Mouse (Mus musculus) limb, embryonic 11.5 days (tissue): Measurements from ENCODE around the gene Hoxd10. TPM values are rescaled to one million over a fixed set of nuclear protein-coding genes. Genes with fewer than 3 reads are reported as not detected.
A peak's percentile ranks its signal among the peaks of the same experiment; 100 is the strongest.

Experiments
- ATAC-seq: fragments of 200-750 bp; cut with Nextera tagmentation; 2 replicates; pipeline ENCODE4 v1.8.0; 2017; ENCODE audit warnings: low read depth; ENCODE audit not compliant: insufficient number of reproducible peaks, low FRiP score, low TSS enrichment
- DNase-seq: peaks from one replicate; pipeline ENCODE4 v3.0.0-alpha.2; 2015; ENCODE audit warnings: low spot score
- H3K27ac ChIP-seq: fragments of 300-500 bp; sonication (generic); replicated peaks from 2 replicates; pipeline ENCODE4 v1.5.1; 2014; ENCODE audit warnings: low read depth, mild to moderate bottlenecking, low read length
- H3K27me3 ChIP-seq: fragments of 300-500 bp; sonication (generic); 2 replicates; pipeline ENCODE4 v1.6.1; 2014; ENCODE audit warnings: mild to moderate bottlenecking, low read length, mixed read lengths; ENCODE audit not compliant: control insufficient read depth, insufficient read depth
- H3K36me3 ChIP-seq: fragments of 300-500 bp; sonication (generic); 2 replicates; pipeline ENCODE4 v1.6.1; 2014; ENCODE audit warnings: mild to moderate bottlenecking, low read length, moderate library complexity, mixed read lengths; ENCODE audit not compliant: control insufficient read depth, insufficient read depth
- H3K4me1 ChIP-seq: fragments of 300-500 bp; sonication (generic); 2 replicates; pipeline ENCODE4 v1.6.1; 2014; ENCODE audit warnings: low read length, mixed read lengths; ENCODE audit not compliant: control insufficient read depth, insufficient read depth
- H3K4me2 ChIP-seq: fragments of 300-500 bp; sonication (generic); 2 replicates; pipeline ENCODE4 v1.6.1; 2014; ENCODE audit warnings: low read depth, mild to moderate bottlenecking, moderate library complexity; ENCODE audit not compliant: severe bottlenecking
- H3K4me3 ChIP-seq: fragments of 300-500 bp; sonication (generic); 2 replicates; pipeline ENCODE4 v1.5.1; 2014; ENCODE audit warnings: low read depth, low read length
- H3K9ac ChIP-seq: fragments of 300-500 bp; sonication (generic); 2 replicates; pipeline ENCODE4 v1.6.1; 2014; ENCODE audit warnings: mild to moderate bottlenecking, low read length
- H3K9me3 ChIP-seq: fragments of 300-500 bp; sonication (generic); 2 replicates; pipeline ENCODE4 v1.6.1; 2016; ENCODE audit warnings: low read length; ENCODE audit not compliant: control insufficient read depth
- WGBS: fragments of 180-500 bp; shearing (Covaris S2); extraction: QIAGEN DNeasy Blood & Tissue Kit; methylation state at CpG from one replicate; pipeline ENCODE4 v1.1.7; 2014; 5-methylcytosine and 5-hydroxymethylcytosine counted together
- microRNA counts: library from miRNA; unstranded; fragments of <30 nt; microRNA quantifications from one replicate; lab custom pipeline; 2016
- microRNA-seq: library from miRNA; unstranded; fragments of <30 nt; microRNA quantifications from one replicate; pipeline ENCODE4, GENCODE M21; 2016
- polyA plus RNA-seq: library from polyadenylated mRNA; unstranded; fragments of >200 nt; fragmentation: Nextera tagmentation; extraction: Ambion mirVana; gene quantifications from 2 replicates; pipeline ENCODE4 v1.2.1, GENCODE M21; 2014

Gene Hoxd10
- polyA plus RNA-seq, 1 experiment from 2014 or later, result 52.0 TPM

DNA sequence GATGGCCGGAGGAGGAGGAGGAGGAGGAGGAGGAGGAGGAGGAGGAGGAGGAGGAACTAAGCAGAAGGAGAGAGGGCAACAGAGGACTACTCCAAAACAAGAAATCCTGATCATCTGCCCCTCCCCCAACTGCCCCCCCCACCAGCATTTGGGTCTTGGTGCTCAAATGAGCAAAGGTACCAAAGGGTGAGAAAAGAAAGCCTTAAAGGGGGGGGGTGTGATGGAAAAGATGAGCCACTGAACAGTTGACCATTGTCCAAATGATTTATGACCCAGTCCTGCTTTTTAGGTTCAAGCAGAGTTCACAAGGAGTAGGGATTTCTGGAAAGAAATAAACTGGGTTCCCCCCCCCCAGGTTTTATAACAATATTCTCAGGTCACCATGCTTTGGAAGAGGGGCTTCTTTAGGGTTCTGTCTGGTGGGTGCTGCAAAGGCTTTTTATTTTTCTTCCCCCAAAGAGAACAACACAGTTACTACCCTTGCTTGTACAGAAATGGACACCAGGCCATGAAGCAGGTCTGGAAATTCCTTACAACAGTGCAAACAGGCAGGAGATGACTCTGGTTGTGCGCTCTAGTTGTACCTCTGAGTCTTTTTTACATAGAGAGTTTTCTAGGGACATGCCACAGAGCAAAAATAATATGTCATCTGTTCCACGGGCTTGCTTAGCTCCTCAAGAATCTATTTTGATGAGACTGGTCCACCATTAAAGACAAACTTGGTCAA, 49.7 kb downstream of the Hoxd10 start:
- Histone ChIP-seq H3K36me3 (no peaks in the 10 kb centered on the region), H3K4me3 (no peak overlapping the region), H3K27ac (no peak overlapping the region), H3K27me3 (peaks cover 75% of the 10 kb centered on the region), H3K4me1 (peaks cover 40% of the 10 kb centered on the region), H3K9me3 (no peaks in the 10 kb centered on the region), H3K9ac (no peak overlapping the region), H3K4me2 (no peak overlapping the region)
- no peak for ATAC-seq
- DNase-seq, result no peak
- WGBS, result 43% methylated on average over 2 of the region's 3 CpGs

DNA sequence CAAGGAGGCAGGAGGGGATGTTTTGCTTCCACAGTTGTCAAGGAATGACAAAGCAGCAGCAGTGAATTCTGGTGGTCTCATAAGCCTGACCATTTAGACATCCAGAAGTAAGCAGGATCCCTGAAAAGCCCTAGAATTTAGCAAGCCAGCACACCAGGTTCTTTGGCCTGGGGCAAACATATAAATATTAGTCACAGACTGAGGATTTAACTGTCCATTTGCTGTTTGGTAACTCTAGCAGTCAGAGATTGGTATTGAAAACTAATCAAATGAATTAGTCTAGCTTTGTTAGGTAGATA, 50.2 kb downstream of the Hoxd10 start:
- no peaks in the 10 kb centered on the region for H3K36me3 ChIP-seq
- no peaks in the 10 kb centered on the region for H3K9me3 ChIP-seq
- H3K9ac ChIP-seq, result no peak overlapping the region
- ATAC-seq (no peak), DNase-seq (no peak)
- no peak overlapping the region for H3K4me2 ChIP-seq
- H3K27me3 ChIP-seq, result peaks cover 76% of the 10 kb centered on the region
- peaks cover 41% of the 10 kb centered on the region for H3K4me1 ChIP-seq
- no peak overlapping the region for H3K27ac ChIP-seq
- no peak overlapping the region for H3K4me3 ChIP-seq

MicroRNA genes within 50 kb of the gene (microRNA counts, 519-probe panel; counts per million panel counts)
- microRNA mmu-miR-10b (lab: Ali Mortazavi, UCI), result 5,259 counts per million, percentile 86 among the panel's probes with 10 or more counts

Small RNAs within 50 kb of the gene (microRNA-seq; reads per million reads assigned to microRNA genes)
- gene Gm44463 (not detected), gene Mir10b (38,055 reads per million, percentile 99 among the genes with 10 or more reads in this experiment)

Other genes with a start within 250 kb of the Hoxd10 start
- 48.1 and 52.2 TPM in 2 replicates for gene Lnpk, start 112.5 kb upstream of the Hoxd10 start, polyA plus RNA-seq
- 3.3 and 3.8 TPM in 2 replicates for gene Evx2, start 32.4 kb upstream of the Hoxd10 start, polyA plus RNA-seq
- gene Hoxd13, start 23.6 kb upstream of the Hoxd10 start, polyA plus RNA-seq, result 55.3 and 59.8 TPM in 2 replicates
- 80.7 and 82.2 TPM in 2 replicates for gene Hoxd12, start 16.9 kb upstream of the Hoxd10 start, polyA plus RNA-seq
- 59.6 and 64.4 TPM in 2 replicates for gene Hoxd11, start 12.4 kb upstream of the Hoxd10 start, polyA plus RNA-seq
- 17.1 and 24.1 TPM in 2 replicates for gene Hoxd9, start 5.8 kb downstream of the Hoxd10 start, polyA plus RNA-seq
- gene Hoxd8, start 12.7 kb downstream of the Hoxd10 start, polyA plus RNA-seq, result 11.6 and 13.1 TPM in 2 replicates
- 1.2 and 1.4 TPM in 2 replicates for gene Hoxd3, start 20.0 kb downstream of the Hoxd10 start, polyA plus RNA-seq
- gene Hoxd4, start 20.0 kb downstream of the Hoxd10 start, polyA plus RNA-seq, result 0.84 and 1.9 TPM in 2 replicates
- gene Gm28230, start 34.8 kb downstream of the Hoxd10 start, polyA plus RNA-seq, result 0.45 and 0.55 TPM in 2 replicates
- gene Hoxd1, start 71.1 kb downstream of the Hoxd10 start, polyA plus RNA-seq, result 0.17 and 0.30 TPM in 2 replicates
- 128 and 131 TPM in 2 replicates for gene Mtx2, start 133.9 kb downstream of the Hoxd10 start, polyA plus RNA-seq